Mouse (Mus musculus): ENCODE measurements around the gene Krt4. TPM values are rescaled to one million over a fixed set of nuclear protein-coding genes. Genes with fewer than 3 reads are reported as not detected.

The Krt4 gene
- not detected for polyA plus RNA-seq (2017; shearing (Covaris generic))

GRCm38 (mm10) chr15:101924635-101925034 lies at the start of gene Krt4:
TSS of gene Krt4 (minus strand) at chr15:101924735.

GRCm38 (mm10) chr15:101954187-101954586 lies 29.7 kb upstream of the Krt4 start, which contains the start of gene Krt78:
TSS of gene Krt78 (minus strand) at chr15:101954287.

GRCm38 (mm10) chr15:101940274-101940829 lies 15.8 kb upstream of the Krt4 start, which contains the start of gene Krt79:
TSS of gene Krt79 (minus strand) at chr15:101940324.

GRCm38 (mm10) chr15:101892820-101893219 lies 31.7 kb downstream of the Krt4 start, which contains the start of gene Krt76:
TSS of gene Krt76 (minus strand) at chr15:101892920.

GRCm38 (mm10) chr15:101869431-101869830 lies 55.1 kb downstream of the Krt4 start, which contains the start of gene Krt77:
TSS of gene Krt77 (minus strand) at chr15:101869705.

Other genes with a start within 250 kb of the Krt4 start
- not detected for gene Krt6b, start 244.4 kb downstream of the Krt4 start, polyA plus RNA-seq (2017; shearing (Covaris generic))
- not detected for gene Krt6a, start 230.4 kb downstream of the Krt4 start, polyA plus RNA-seq (2017; shearing (Covaris generic))
- not detected for gene Krt5, start 211.8 kb downstream of the Krt4 start, polyA plus RNA-seq (2017; shearing (Covaris generic))
- not detected for gene Krt71, start 181.6 kb downstream of the Krt4 start, polyA plus RNA-seq (2017; shearing (Covaris generic))
- gene Krt72, start 138.3 kb downstream of the Krt4 start, polyA plus RNA-seq (2017; shearing (Covaris generic)) = not detected
- not detected for gene Krt73, start 122.4 kb downstream of the Krt4 start, polyA plus RNA-seq (2017; shearing (Covaris generic))
- gene Krt2, start 106.6 kb downstream of the Krt4 start, polyA plus RNA-seq (2017; shearing (Covaris generic)) = not detected
- gene Krt1, start 73.9 kb downstream of the Krt4 start, polyA plus RNA-seq (2017; shearing (Covaris generic)) = 0.12 TPM
- not detected for gene Krt77, start 55.0 kb downstream of the Krt4 start, polyA plus RNA-seq (2017; shearing (Covaris generic))
- not detected for gene Krt76, start 31.8 kb downstream of the Krt4 start, polyA plus RNA-seq (2017; shearing (Covaris generic))
- gene Krt79, start 15.6 kb upstream of the Krt4 start, polyA plus RNA-seq (2017; shearing (Covaris generic)) = not detected
- not detected for gene Krt78, start 29.6 kb upstream of the Krt4 start, polyA plus RNA-seq (2017; shearing (Covaris generic))
- not detected for gene Krt8, start 79.7 kb upstream of the Krt4 start, polyA plus RNA-seq (2017; shearing (Covaris generic))
- gene Krt18, start 103.4 kb upstream of the Krt4 start, polyA plus RNA-seq (2017; shearing (Covaris generic)) = 1.5 TPM
- 154 TPM for gene Eif4b, start 149.0 kb upstream of the Krt4 start, polyA plus RNA-seq (2017; shearing (Covaris generic))
- gene Tns2, start 175.7 kb upstream of the Krt4 start, polyA plus RNA-seq (2017; shearing (Covaris generic)) = 2.1 TPM
- gene Spryd3, start 211.5 kb upstream of the Krt4 start, polyA plus RNA-seq (2017; shearing (Covaris generic)) = 69.4 TPM
- 0.52 TPM for gene Igfbp6, start 219.6 kb upstream of the Krt4 start, polyA plus RNA-seq (2017; shearing (Covaris generic))
- gene Soat2, start 225.8 kb upstream of the Krt4 start, polyA plus RNA-seq (2017; shearing (Covaris generic)) = 2.5 TPM

All from inflammation-experienced regulatory T-cells, adult 16 weeks (primary cell).